Mouse (Mus musculus) myocyte (in vitro differentiated cells): ENCODE measurements around the gene Mrps21. TPM values are rescaled to one million over a fixed set of nuclear protein-coding genes. Genes with fewer than 3 reads are reported as not detected.

Source experiments
- H3K27me3 ChIP-seq: one replicate; pipeline ENCODE4 v1.6.1; 2011; ENCODE audit not compliant: control insufficient read depth, insufficient read depth, insufficient read length
- H3K36me3 ChIP-seq: one replicate; pipeline ENCODE4 v1.6.1; 2011; ENCODE audit not compliant: control insufficient read depth, insufficient read depth
- H3K4me2 ChIP-seq: one replicate; pipeline ENCODE4 v1.6.1; 2011; ENCODE audit warnings: low read depth, control low read depth
- H3K4me3 ChIP-seq: one replicate; pipeline ENCODE4 v1.5.1; 2011; ENCODE audit warnings: mild to moderate bottlenecking, control low read depth, moderate library complexity
- H3K79me2 ChIP-seq: one replicate; pipeline ENCODE4 v1.6.1; 2011; ENCODE audit not compliant: control insufficient read depth, insufficient read depth
- H3ac ChIP-seq: one replicate; pipeline ENCODE4 v1.6.1; 2011; ENCODE audit not compliant: control insufficient read depth, insufficient read length
- CEBPB ChIP-seq: IDR thresholded peaks from 2 replicates; pipeline ENCODE4 v1.6.1; 2011; ENCODE audit warnings: mild to moderate bottlenecking, moderate library complexity; ENCODE audit not compliant: poor library complexity, insufficient read depth, severe bottlenecking
- E2F4 ChIP-seq: IDR thresholded peaks from one replicate; pipeline ENCODE4 v1.6.1; 2011; ENCODE audit warnings: mild to moderate bottlenecking, control low read depth, moderate library complexity; ENCODE audit not compliant: insufficient read depth
- MAX ChIP-seq: IDR thresholded peaks from one replicate; pipeline ENCODE4 v1.6.1; 2011; ENCODE audit warnings: low read depth, mild to moderate bottlenecking, control low read depth
- MYOD1 ChIP-seq, 3 experiments: IDR thresholded peaks; one replicate each; pipeline ENCODE4 v1.6.1; 2011; ENCODE audit warnings: control low read depth in 2 of 3, low read depth in 2 of 3, mild to moderate bottlenecking in 2 of 3, moderate library complexity in 1 of 3; ENCODE audit not compliant: insufficient read length in 2 of 3, control insufficient read depth in 1 of 3
- MYOG ChIP-seq, 3 experiments: IDR thresholded peaks; one replicate each; pipeline ENCODE4 v1.6.1; 2011; ENCODE audit warnings: control low read depth in 2 of 3, low read depth in 2 of 3, mild to moderate bottlenecking in 2 of 3; ENCODE audit not compliant: insufficient read length in 2 of 3, control insufficient read depth in 1 of 3, insufficient read depth in 1 of 3
- POLR2A ChIP-seq: IDR thresholded peaks from one replicate; pipeline ENCODE4 v1.6.1; 2011; ENCODE audit warnings: low read depth, mild to moderate bottlenecking, control low read depth, moderate library complexity; ENCODE audit not compliant: insufficient read length
- POLR2AphosphoS2 ChIP-seq: IDR thresholded peaks from one replicate; pipeline ENCODE4 v1.6.1; 2011; ENCODE audit warnings: low read depth, control low read depth; ENCODE audit not compliant: insufficient read length
- REST ChIP-seq: IDR thresholded peaks from one replicate; pipeline ENCODE4 v1.6.1; 2011; ENCODE audit warnings: mild to moderate bottlenecking, control low read depth, moderate library complexity; ENCODE audit not compliant: insufficient read depth, insufficient read length
- SRF ChIP-seq: IDR thresholded peaks from one replicate; pipeline ENCODE4 v1.6.1; 2011; ENCODE audit warnings: low read depth; ENCODE audit not compliant: control insufficient read depth, insufficient read length
- TCF12 ChIP-seq: IDR thresholded peaks from one replicate; pipeline ENCODE4 v1.6.1; 2011; ENCODE audit warnings: mild to moderate bottlenecking, control low read depth; ENCODE audit not compliant: poor library complexity, insufficient read depth, severe bottlenecking
- TCF3 ChIP-seq: IDR thresholded peaks from one replicate; pipeline ENCODE4 v1.6.1; 2011; ENCODE audit warnings: low read depth, control low read depth; ENCODE audit not compliant: insufficient read length
- USF1 ChIP-seq: IDR thresholded peaks from one replicate; pipeline ENCODE4 v1.6.1; 2011; ENCODE audit warnings: low read depth, mild to moderate bottlenecking, control low read depth, moderate library complexity
- polyA plus RNA-seq: library from polyadenylated mRNA; unstranded; fragments of >200 nt; fragmentation: generic; extraction: Trizol; gene quantifications from one replicate; pipeline ENCODE4 v1.2.1, GENCODE M21; 2012; ENCODE audit warnings: missing spikeins

Gene Mrps21
- polyA plus RNA-seq, 1 experiment, result 400 TPM

- Histone ChIP-seq H3K4me3 (no peak overlapping the region), H3K27me3 (peaks cover 19% of the 10 kb centered on the region), H3ac (no peak overlapping the region), H3K79me2 (no peaks in the 10 kb centered on the region), H3K4me2 (peak overlapping the region; percentile 91), H3K36me3 (no peaks in the 10 kb centered on the region)
- TF ChIP-seq E2F4 (no peak), TCF3 (no peak), TCF12 (no peak)
Observed at GRCm38 (mm10) chr3:95905940-95906492, 34.7 kb upstream of the Mrps21 start.

- no peak for TF ChIP-seq CEBPB
- TF ChIP-seq USF1, result peak; percentile 75
- H3K4me2 ChIP-seq, result peak overlapping the region; percentile 91
- H3K36me3 ChIP-seq, result no peaks in the 10 kb centered on the region
- H3K79me2 ChIP-seq, result no peaks in the 10 kb centered on the region
- no peak overlapping the region for H3ac ChIP-seq
- H3K27me3 ChIP-seq, result peaks cover 19% of the 10 kb centered on the region
- H3K4me3 ChIP-seq, result no peak overlapping the region
Observed at GRCm38 (mm10) chr3:95905146-95905939, 34.0 kb upstream of the Mrps21 start.

GRCm38 (mm10) chr3:95904568-95904967, 33.2 kb upstream of the Mrps21 start, which contains the start of gene Car14:
TSS of gene Car14 (minus strand) at chr3:95904691.
- H3K4me3 ChIP-seq, result no peak within 1 kb of the TSS
- no peak within 1 kb of the TSS for H3ac ChIP-seq
- H3K4me2 ChIP-seq, result peak within 1 kb of the TSS; percentile 91
- TF ChIP-seq USF1 (no peak), POLR2A (no peak), REST (no peak), MAX (no peak), TCF12 (no peak), TCF3 (no peak), CEBPB (no peak), MYOD1 (IDR thresholded peaks at IDR 0.05; ENCODE audit: control insufficient read depth in 1 of 3, insufficient read length in 2 of 3, low read depth in 2 of 3) (no peak), E2F4 (no peak), SRF (no peak), POLR2AphosphoS2 (no peak), MYOG (IDR thresholded peaks at IDR 0.05; ENCODE audit: control insufficient read depth in 1 of 3, insufficient read depth in 1 of 3, insufficient read length in 2 of 3, low read depth in 2 of 3) (no peak)
- H3K36me3 ChIP-seq, result no peaks in the 10 kb centered on the region
- H3K79me2 ChIP-seq, result no peaks in the 10 kb centered on the region
- peaks cover 17% of the 10 kb centered on the region for H3K27me3 ChIP-seq

GRCm38 (mm10) chr3:95903753-95904502, 32.6 kb upstream of the Mrps21 start:
- no peak for TF ChIP-seq REST
- no peak for TF ChIP-seq POLR2AphosphoS2
- TF ChIP-seq USF1, result no peak
- no peak for TF ChIP-seq MYOG (IDR thresholded peaks at IDR 0.05; ENCODE audit: control insufficient read depth in 1 of 3, insufficient read depth in 1 of 3, insufficient read length in 2 of 3, low read depth in 2 of 3)
- TF ChIP-seq TCF12, result no peak
- Histone ChIP-seq H3K27me3 (peaks cover 13% of the 10 kb centered on the region), H3ac (no peak overlapping the region), H3K79me2 (no peaks in the 10 kb centered on the region), H3K36me3 (no peaks in the 10 kb centered on the region), H3K4me2 (no peak overlapping the region), H3K4me3 (no peak overlapping the region)

GRCm38 (mm10) chr3:95902643-95903042, 31.3 kb upstream of the Mrps21 start:
- TF ChIP-seq POLR2AphosphoS2, result no peak
- TF ChIP-seq SRF, result no peak
- TF ChIP-seq USF1, result no peak
- TF ChIP-seq MYOG (IDR thresholded peaks at IDR 0.05; ENCODE audit: control insufficient read depth in 1 of 3, insufficient read depth in 1 of 3, insufficient read length in 2 of 3, low read depth in 2 of 3), result no peak
- TF ChIP-seq TCF12, result no peak
- TF ChIP-seq TCF3, result no peak
- no peak for TF ChIP-seq MYOD1 (IDR thresholded peaks at IDR 0.05; ENCODE audit: control insufficient read depth in 1 of 3, insufficient read length in 2 of 3, low read depth in 2 of 3)
- no peak for TF ChIP-seq REST
- no peak for TF ChIP-seq E2F4
- no peak for TF ChIP-seq MAX
- no peak for TF ChIP-seq POLR2A
- no peak for TF ChIP-seq CEBPB
- H3K27me3 ChIP-seq, result peaks cover 13% of the 10 kb centered on the region
- no peak overlapping the region for H3K4me3 ChIP-seq
- H3K4me2 ChIP-seq, result no peak overlapping the region
- no peak overlapping the region for H3ac ChIP-seq
- H3K36me3 ChIP-seq, result no peaks in the 10 kb centered on the region
- H3K79me2 ChIP-seq, result no peaks in the 10 kb centered on the region
